Mouse (Mus musculus) adrenal gland, postnatal 10 days (tissue): Measurements from ENCODE around the gene Evx1. TPM values are rescaled to one million over a fixed set of nuclear protein-coding genes. Genes with fewer than 3 reads are reported as not detected.
"Not testable (repeated sequence)": the region's sequence is repeated elsewhere in the genome, so short reads cannot be mapped to it uniquely, and the experiment has no call there.

ENCODE experiments used
- DNase-seq: peaks from one replicate; pipeline ENCODE4 v3.0.0; 2021; ENCODE audit warnings: mixed read lengths
- total RNA-seq, 2 experiments: library from RNA; stranded (reverse); gene quantifications; 2 replicates each; pipeline ENCODE4 v1.2.3; 2021

Gene Evx1
- total RNA-seq, 2 experiments from 2014 or later = not detected

- no peak for DNase-seq
Measured at GRCm38 (mm10) chr6:52321826-52322315, 8.6 kb downstream of the Evx1 start.

- DNase-seq = no peak
Measured at GRCm38 (mm10) chr6:52322721-52323215, 9.5 kb downstream of the Evx1 start.

GRCm38 (mm10) chr6:52323292-52323691, 10.0 kb downstream of the Evx1 start:
- DNase-seq = no peak

- no peak for DNase-seq
Measured at GRCm38 (mm10) chr6:52324061-52324460, 10.8 kb downstream of the Evx1 start.

- not testable (repeated sequence) for DNase-seq
Measured at GRCm38 (mm10) chr6:52346816-52347215, 33.5 kb downstream of the Evx1 start.

GRCm38 (mm10) chr6:52366021-52366420, 52.7 kb downstream of the Evx1 start:
- no peak for DNase-seq

GRCm38 (mm10) chr6:52366533-52366932, 53.2 kb downstream of the Evx1 start:
- no peak for DNase-seq

GRCm38 (mm10) chr6:52367067-52367466, 53.8 kb downstream of the Evx1 start:
- no peak for DNase-seq

Other genes starting within 250 kb of the Evx1 start
- gene Hoxa1, start 155.2 kb upstream of the Evx1 start, total RNA-seq = 1 to 10 TPM in 1 of 2 experiments, under 1 TPM in 1; 0.91 to 1.2 TPM
- 1 to 10 TPM; 2.3 to 5.1 TPM for gene Hoxa2, start 148.7 kb upstream of the Evx1 start, total RNA-seq
- under 1 TPM; 0.27 to 0.94 TPM for gene 5730596B20Rik, start 136.0 kb upstream of the Evx1 start, total RNA-seq
- gene Hoxa4, start 121.7 kb upstream of the Evx1 start, total RNA-seq = 10 to 100 TPM in 1 of 2 experiments, 1 to 10 TPM in 1; 8.0 to 11.4 TPM
- 10 to 100 TPM; 28.0 to 28.2 TPM for gene Hoxa5, start 108.9 kb upstream of the Evx1 start, total RNA-seq
- 1 to 10 TPM; 4.8 to 8.6 TPM for gene Hoxa6, start 104.8 kb upstream of the Evx1 start, total RNA-seq
- 10 to 100 TPM in 1 of 2 experiments, 1 to 10 TPM in 1; 5.9 to 13.5 TPM for gene Hoxa3, start 100.2 kb upstream of the Evx1 start, total RNA-seq
- 1 to 10 TPM in 1 of 2 experiments, under 1 TPM in 1; 0.91 to 1.5 TPM for gene Gm28308, start 100.2 kb upstream of the Evx1 start, total RNA-seq
- gene Hoxa7, start 91.6 kb upstream of the Evx1 start, total RNA-seq = 10 to 100 TPM; 21.5 to 26.6 TPM
- gene Hoxa9, start 82.4 kb upstream of the Evx1 start, total RNA-seq = 1 to 10 TPM; 3.0 to 4.4 TPM
- gene Hoxa10, start 72.6 kb upstream of the Evx1 start, total RNA-seq = 1 to 10 TPM in 1 of 2 experiments, under 1 TPM in 1; 0.42 to 1.5 TPM
- gene Hoxa11, start 67.7 kb upstream of the Evx1 start, total RNA-seq = not detected
- gene Hoxa13, start 52.6 kb upstream of the Evx1 start, total RNA-seq = not detected